In genomic region chr16:59604078-59604781, GRCm38 (mm10) we compare ENCODE assay signal across 10 mouse cellular contexts. TPM values are rescaled to one million over a fixed set of nuclear protein-coding genes. Genes with fewer than 3 reads are reported as not detected.
DNase-seq lines count a peak whose midpoint lies in the region; ATAC-seq and TF ChIP-seq lines count a peak whose summit lies in the region.
"Had no signal": no experiment of that assay in that cellular context is flagged by ENCODE, and none has a peak within 500 bp of the region (broad histone marks: within the 10 kb centered on the region; RNA-seq: fewer than 3 reads in every experiment).

No protein-coding gene starts in this region.

- H3K9ac ChIP-seq in forebrain, postnatal 0 days: no peak overlapping the region; the same call in 1 of the 2 replicates
- no peak overlapping the region for H3K9ac ChIP-seq in midbrain, embryonic 12.5 days (replicated peaks)
- H3K9ac ChIP-seq: heart, embryonic 13.5 days; stomach, embryonic 15.5 days had no signal

- H3K27ac ChIP-seq in forebrain, postnatal 0 days (ENCODE audit: low read depth, low read length): 0 out of 2 replicates have a peak overlapping the region, but pooled peaks have one; percentile 9
- H3K27ac ChIP-seq in midbrain, embryonic 12.5 days (replicated peaks): peak overlapping the region; percentile 49
- H3K27ac ChIP-seq in limb, embryonic 10.5 days: no peak overlapping the region
- H3K27ac ChIP-seq: heart, embryonic 13.5 days; stomach, embryonic 15.5 days had no signal

- H3K9me3 ChIP-seq in forebrain, postnatal 0 days (ENCODE audit: low read length): no peaks in the 10 kb centered on the region
- no peaks in the 10 kb centered on the region for H3K9me3 ChIP-seq in midbrain, embryonic 12.5 days
- no peaks in the 10 kb centered on the region for H3K9me3 ChIP-seq in limb, embryonic 10.5 days (replicated peaks)
- H3K9me3 ChIP-seq: heart, embryonic 13.5 days; megakaryocyte, embryonic 14.5 days; stomach, embryonic 15.5 days had no signal

- peak overlapping the region; percentile 52 for H3K4me2 ChIP-seq in forebrain, postnatal 0 days (ENCODE audit: low read depth)
- H3K4me2 ChIP-seq in midbrain, embryonic 12.5 days (replicated peaks): peak overlapping the region; percentile 44
- H3K4me2 ChIP-seq: heart, embryonic 13.5 days; stomach, embryonic 15.5 days had no signal

- peak; percentile 4 to 9 for DNase-seq in spleen, postnatal 36 days (ENCODE audit: low spot score in 2 of 2)
- DNase-seq in spleen, postnatal 4 days (ENCODE audit: low spot score in 2 of 2): no peak
- DNase-seq in forebrain, postnatal 0 days: peak; percentile 64
- no peak for DNase-seq in heart, postnatal 36 days
- DNase-seq in urinary bladder, postnatal 25 days (ENCODE audit: low spot score): no peak
- no peak for DNase-seq in limb, embryonic 10.5 days (ENCODE audit: low spot score)

- no peaks in the 10 kb centered on the region for H3K36me3 ChIP-seq in forebrain, postnatal 0 days (ENCODE audit: insufficient read depth)
- H3K36me3 ChIP-seq in midbrain, embryonic 12.5 days: no peaks in the 10 kb centered on the region
- H3K36me3 ChIP-seq in limb, embryonic 10.5 days: no peaks in the 10 kb centered on the region
- H3K36me3 ChIP-seq: heart, embryonic 13.5 days; stomach, embryonic 15.5 days had no signal

- intact Hi-C loops in heart, postnatal 36 days (cut with DNase I): loop anchor here (5.0 kb wide), 1 partner anchor 132 kb away; the partner anchor contains the start of gene Riox2

- no peaks in the 10 kb centered on the region for H3K4me1 ChIP-seq in forebrain, postnatal 0 days (ENCODE audit: insufficient read depth)
- H3K4me1 ChIP-seq in midbrain, embryonic 12.5 days: peaks cover 6% of the 10 kb centered on the region; the same call in 1 of the 2 replicates
- H3K4me1 ChIP-seq in limb, embryonic 10.5 days: peaks cover 22% of the 10 kb centered on the region

- ATAC-seq in forebrain, postnatal 0 days: peak; percentile 73
- peak; percentile 69 for ATAC-seq in midbrain, embryonic 12.5 days (ENCODE audit: low FRiP score, low read depth)

- 22% methylated on average over 15 of the region's 15 CpGs for WGBS in forebrain, postnatal 0 days
- 35% methylated on average over 15 of the region's 15 CpGs for WGBS in midbrain, embryonic 12.5 days
- WGBS in limb, embryonic 10.5 days: 72% methylated on average over 15 of the region's 15 CpGs

- H3K27me3 ChIP-seq in forebrain, postnatal 0 days (ENCODE audit: insufficient read depth, low read length): no peaks in the 10 kb centered on the region
- H3K27me3 ChIP-seq in midbrain, embryonic 12.5 days: peaks cover 11% of the 10 kb centered on the region
- H3K27me3 ChIP-seq in limb, embryonic 10.5 days (ENCODE audit: low read depth, poor library complexity, severe bottlenecking): no peaks in the 10 kb centered on the region
- H3K27me3 ChIP-seq: heart, embryonic 13.5 days; stomach, embryonic 15.5 days had no signal

- peak overlapping the region; percentile 26 for H3K4me3 ChIP-seq in forebrain, postnatal 0 days (ENCODE audit: low read depth, low read length)
- H3K4me3 ChIP-seq in midbrain, embryonic 12.5 days: peak overlapping the region; percentile 13
- H3K4me3 ChIP-seq in limb, embryonic 10.5 days: no peak overlapping the region
- H3K4me3 ChIP-seq: heart, embryonic 13.5 days; megakaryocyte, embryonic 14.5 days; stomach, embryonic 15.5 days had no signal

- no peak for TF ChIP-seq CTCF in forebrain, postnatal 0 days (IDR thresholded peaks at IDR 0.05; ENCODE audit: low read depth)

RNA-seq across cellular contexts. Expression of gene Crybg3, which starts 3.5 kb away (rescaled TPM):
- total RNA-seq in forebrain, postnatal 0 days (2014; rRNA removed): 4.3 and 4.7 TPM in 2 replicates
- 0.88 and 0.92 TPM in 2 replicates for polyA plus RNA-seq in forebrain, postnatal 0 days (2015; fragmentation: Nextera tagmentation; extraction: Ambion mirVana)
- 5.5 and 5.7 TPM in 2 replicates for polyA plus RNA-seq in midbrain, embryonic 12.5 days (2016; fragmentation: Nextera tagmentation; extraction: Ambion mirVana)
- 10 to 100 TPM; 65.4 to 90.1 TPM for total RNA-seq in heart, postnatal 36 days (2021)
- polyA plus RNA-seq in limb, embryonic 10.5 days (2016; fragmentation: Nextera tagmentation; extraction: Ambion mirVana): 7.2 and 7.8 TPM in 2 replicates

RNA-seq across cellular contexts. Expression of gene Arl6, which starts 35.0 kb away (rescaled TPM):
- 37.3 and 47.7 TPM in 2 replicates for total RNA-seq in forebrain, postnatal 0 days (2014; rRNA removed)
- 64.6 and 65.3 TPM in 2 replicates for polyA plus RNA-seq in forebrain, postnatal 0 days (2015; fragmentation: Nextera tagmentation; extraction: Ambion mirVana)
- polyA plus RNA-seq in midbrain, embryonic 12.5 days (2016; fragmentation: Nextera tagmentation; extraction: Ambion mirVana): 49.3 and 50.1 TPM in 2 replicates
- total RNA-seq in heart, postnatal 36 days (2021): 1 to 10 TPM; 5.5 to 5.8 TPM
- 41.3 and 42.4 TPM in 2 replicates for polyA plus RNA-seq in limb, embryonic 10.5 days (2016; fragmentation: Nextera tagmentation; extraction: Ambion mirVana)

Comparison
In these comparisons a context has a peak if more than half of its experiments do, and no peak if none do; other contexts are left out.
1. DNase-seq: peak in spleen, postnatal 36 days (2 of 2) and forebrain, postnatal 0 days (single experiment); none in spleen, postnatal 4 days (0 of 2), heart, postnatal 36 days (0 of 2), urinary bladder, postnatal 25 days (single experiment) and limb, embryonic 10.5 days (single experiment).